Mouse (Mus musculus): ENCODE data around the gene Zfp212. TPM values are rescaled to one million over a fixed set of nuclear protein-coding genes. Genes with fewer than 3 reads are reported as not detected.

The Zfp212 gene
- polyA plus RNA-seq, 1 experiment from 2014 or later, result 14.2 TPM

DNA sequence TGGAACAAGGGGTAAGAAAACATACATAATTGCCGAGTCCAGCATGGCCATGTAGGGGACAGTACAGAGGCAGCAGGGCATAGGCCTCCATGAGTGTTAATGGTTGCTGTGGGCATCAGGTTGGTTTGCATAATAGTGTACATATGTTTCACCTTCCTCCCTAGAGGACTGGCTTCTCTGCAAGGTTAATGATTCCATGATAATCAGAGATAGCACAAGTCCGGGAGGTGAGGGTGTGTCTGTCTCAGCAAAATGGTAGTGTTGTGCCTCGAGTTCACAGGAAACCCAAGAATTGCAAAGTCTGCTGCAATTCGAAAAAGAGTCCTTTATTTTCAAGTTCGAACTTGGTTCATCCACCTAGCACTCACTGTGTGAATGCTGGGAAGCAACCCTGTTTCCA lies 3.2 kb upstream of the Zfp212 start:
- H3K27me3 ChIP-seq (ENCODE audit: control insufficient read depth, insufficient read depth, low read length), result no peaks in the 10 kb centered on the region
- no peaks in the 10 kb centered on the region for H3K36me3 ChIP-seq (ENCODE audit: control insufficient read depth, insufficient read depth, low read length)
- H3K4me1 ChIP-seq (ENCODE audit: control insufficient read depth, insufficient read depth, low read length), result peaks cover 9% of the 10 kb centered on the region
- WGBS, result 76% methylated on average over 5 of the region's 5 CpGs
- DNase-seq (ENCODE audit: low spot score) (no peak), ATAC-seq (ENCODE audit: insufficient read depth, low FRiP score, low TSS enrichment) (no peak)
- no peak overlapping the region for H3K4me3 ChIP-seq (ENCODE audit: low read depth, low read length)
- H3K9ac ChIP-seq (ENCODE audit: low read length), result no peak overlapping the region
- H3K9me3 ChIP-seq (ENCODE audit: control insufficient read depth, low read length), result no peaks in the 10 kb centered on the region
- H3K4me2 ChIP-seq (ENCODE audit: low read depth), result no peak overlapping the region
- no peak overlapping the region for H3K27ac ChIP-seq (ENCODE audit: low read depth, low read length)

DNA sequence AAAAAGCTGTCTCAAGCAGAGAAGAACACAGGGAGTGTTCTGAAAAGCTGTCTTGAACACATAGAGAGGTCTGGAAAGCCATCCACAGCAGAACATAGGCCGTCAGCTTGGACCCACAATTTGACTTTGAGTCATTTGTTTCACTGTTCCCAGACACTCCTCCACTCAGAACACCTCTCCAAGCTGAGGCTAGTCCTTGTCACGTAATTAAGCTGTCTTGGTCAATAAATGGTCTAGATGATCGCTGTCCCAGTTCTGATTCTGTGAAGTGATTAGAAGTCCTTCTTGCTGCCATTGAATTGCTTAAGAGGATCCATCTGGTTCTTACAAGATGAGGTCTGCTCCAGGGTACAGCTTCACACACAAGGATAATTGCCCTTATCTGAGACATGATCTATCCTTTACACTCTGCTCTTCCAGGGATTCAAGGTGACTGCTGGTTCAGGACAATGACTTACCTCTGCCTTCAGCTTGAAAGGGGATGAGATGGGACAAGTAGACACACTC lies 1.5 kb upstream of the Zfp212 start:
- no peak overlapping the region for H3K4me3 ChIP-seq (ENCODE audit: low read depth, low read length)
- no peak for DNase-seq (ENCODE audit: low spot score)
- WGBS, result 82% methylated on average over 3 of the region's 3 CpGs
- no peak overlapping the region for H3K9ac ChIP-seq (ENCODE audit: low read length)
- peaks cover 9% of the 10 kb centered on the region for H3K4me1 ChIP-seq (ENCODE audit: control insufficient read depth, insufficient read depth, low read length)
- no peaks in the 10 kb centered on the region for H3K36me3 ChIP-seq (ENCODE audit: control insufficient read depth, insufficient read depth, low read length)
- no peak overlapping the region for H3K4me2 ChIP-seq (ENCODE audit: low read depth)
- H3K27ac ChIP-seq (ENCODE audit: low read depth, low read length), result no peak overlapping the region
- H3K9me3 ChIP-seq (ENCODE audit: control insufficient read depth, low read length), result no peaks in the 10 kb centered on the region
- ATAC-seq (ENCODE audit: insufficient read depth, low FRiP score, low TSS enrichment), result no peak
- H3K27me3 ChIP-seq (ENCODE audit: control insufficient read depth, insufficient read depth, low read length), result no peaks in the 10 kb centered on the region

DNA sequence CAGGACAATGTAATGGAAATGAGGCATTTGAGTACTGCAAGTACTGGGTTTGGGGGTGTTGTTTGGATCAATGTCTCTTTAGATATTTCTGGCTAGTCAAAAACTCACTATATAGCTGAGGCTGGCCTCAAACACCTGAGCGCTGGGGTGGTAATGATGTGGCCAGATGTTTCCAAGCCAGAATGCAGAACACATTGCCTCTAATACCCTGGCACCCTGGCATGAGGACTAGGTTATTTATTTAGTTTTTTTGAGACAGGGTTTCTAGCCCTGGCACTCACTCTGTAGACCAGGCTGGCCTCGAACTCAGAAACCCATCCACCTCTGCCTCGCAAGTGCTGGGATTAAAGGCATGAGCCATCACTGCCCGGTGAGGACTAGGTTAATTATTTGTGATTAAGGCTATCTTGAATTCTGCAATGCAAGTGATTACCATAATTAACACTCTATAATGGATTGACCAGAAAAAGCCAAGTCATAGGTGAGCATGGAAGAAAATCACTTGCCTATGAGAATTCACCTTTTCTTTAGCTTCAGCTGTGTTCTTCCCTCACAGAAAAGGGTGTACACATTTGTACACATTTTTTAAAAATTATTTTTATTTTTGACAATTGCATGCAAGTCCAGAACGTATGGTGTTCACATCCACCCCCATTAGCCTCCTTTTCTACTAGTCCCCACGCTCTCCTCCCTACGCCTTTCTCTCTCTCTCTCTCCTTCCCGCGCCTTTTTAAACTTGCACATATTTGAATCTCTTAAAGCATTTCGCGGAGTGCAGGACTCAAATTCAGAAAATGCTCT lies 430 bp upstream of the Zfp212 start:
- Histone ChIP-seq H3K4me3 (ENCODE audit: low read depth, low read length) (peak overlapping the region; percentile 86), H3K9me3 (ENCODE audit: control insufficient read depth, low read length) (no peaks in the 10 kb centered on the region), H3K27ac (ENCODE audit: low read depth, low read length) (peak overlapping the region; percentile 90; the same call in 1 of the 2 replicates), H3K36me3 (ENCODE audit: control insufficient read depth, insufficient read depth, low read length) (no peaks in the 10 kb centered on the region), H3K9ac (ENCODE audit: low read length) (peak overlapping the region; percentile 89), H3K27me3 (ENCODE audit: control insufficient read depth, insufficient read depth, low read length) (no peaks in the 10 kb centered on the region), H3K4me1 (ENCODE audit: control insufficient read depth, insufficient read depth, low read length) (peaks cover 9% of the 10 kb centered on the region), H3K4me2 (ENCODE audit: low read depth) (peak overlapping the region; percentile 72)
- peak; percentile 70 for ATAC-seq (ENCODE audit: insufficient read depth, low FRiP score, low TSS enrichment)
- DNase-seq (ENCODE audit: low spot score), result no peak
- WGBS, result 30% methylated on average over 11 of the region's 11 CpGs

DNA sequence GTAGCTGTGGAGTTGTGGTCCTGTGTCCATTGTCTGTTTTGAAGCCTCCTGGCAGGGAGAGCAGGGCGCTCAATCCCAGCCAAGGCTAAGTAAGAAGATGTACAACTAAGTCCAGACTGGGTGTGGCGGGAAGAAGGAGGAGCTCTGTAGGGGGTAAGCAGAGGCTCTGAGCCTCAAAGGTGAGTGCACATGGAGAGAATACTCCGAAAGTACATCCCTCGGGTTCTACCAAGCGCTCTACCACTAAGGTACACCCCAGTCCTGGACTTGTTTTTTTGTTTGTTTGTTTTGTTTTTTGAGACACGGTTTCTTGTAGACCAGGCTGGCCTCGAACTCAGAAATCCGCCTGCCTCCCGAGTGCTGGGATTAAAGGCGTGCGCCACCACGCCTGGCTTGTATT lies 22.2 kb downstream of the Zfp212 start:
- DNase-seq (ENCODE audit: low spot score), result no peak
- Histone ChIP-seq H3K36me3 (ENCODE audit: control insufficient read depth, insufficient read depth, low read length) (peaks cover 2% of the 10 kb centered on the region; the same call in 1 of the 2 replicates), H3K4me3 (ENCODE audit: low read depth, low read length) (peak overlapping the region; percentile 41), H3K9me3 (ENCODE audit: control insufficient read depth, low read length) (no peaks in the 10 kb centered on the region), H3K27me3 (ENCODE audit: control insufficient read depth, insufficient read depth, low read length) (no peaks in the 10 kb centered on the region), H3K27ac (ENCODE audit: low read depth, low read length) (no peak overlapping the region), H3K4me1 (ENCODE audit: control insufficient read depth, insufficient read depth, low read length) (peaks cover 6% of the 10 kb centered on the region; the same call in 1 of the 2 replicates), H3K9ac (ENCODE audit: low read length) (peak overlapping the region; percentile 73), H3K4me2 (ENCODE audit: low read depth) (peak overlapping the region; percentile 81)
- ATAC-seq (ENCODE audit: insufficient read depth, low FRiP score, low TSS enrichment), result peak; percentile 21; the same call in 1 of the 2 replicates
- 56% methylated on average over 12 of the region's 12 CpGs for WGBS

DNA sequence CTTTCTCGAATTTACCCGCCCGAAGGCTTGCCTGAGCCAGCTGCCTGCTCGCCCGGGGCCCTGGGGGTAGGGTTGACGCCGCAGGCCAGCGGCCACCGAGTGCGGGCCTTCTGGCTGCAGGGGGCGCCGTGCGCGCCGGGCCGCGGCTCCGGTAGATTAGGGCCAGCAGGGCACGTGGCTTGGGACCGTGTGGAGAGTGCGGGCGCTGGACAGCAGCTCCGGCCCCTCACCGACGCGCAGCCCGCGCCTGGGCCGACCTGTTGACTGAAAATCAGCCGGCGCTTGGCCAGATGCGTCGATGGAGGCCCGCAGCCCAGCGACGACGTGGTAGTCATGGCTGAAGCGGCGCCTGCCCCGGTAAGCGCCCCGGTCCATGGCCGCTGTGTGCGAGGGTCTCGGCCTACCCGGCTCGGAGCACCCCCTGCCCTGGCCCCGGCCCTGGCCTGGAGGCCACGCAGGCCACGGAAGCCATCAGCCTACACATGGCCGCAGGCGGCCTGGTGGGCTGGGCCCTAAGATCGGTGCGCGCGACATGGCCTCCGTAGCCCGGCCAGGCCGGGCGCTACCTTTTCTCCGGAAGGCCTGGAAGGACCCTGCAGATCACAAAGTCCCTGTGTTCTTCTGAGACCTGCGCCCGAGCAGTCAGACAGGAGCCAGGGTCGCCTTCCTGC lies 22.9 kb downstream of the Zfp212 start:
- H3K4me2 ChIP-seq (ENCODE audit: low read depth), result peak overlapping the region; percentile 81
- peak; percentile 91 for ATAC-seq (ENCODE audit: insufficient read depth, low FRiP score, low TSS enrichment)
- H3K27ac ChIP-seq (ENCODE audit: low read depth, low read length), result 0 out of 2 replicates have a peak overlapping the region, but pooled peaks have one; percentile 4
- H3K9ac ChIP-seq (ENCODE audit: low read length), result peak overlapping the region; percentile 73
- peaks cover 2% of the 10 kb centered on the region; the same call in 1 of the 2 replicates for H3K36me3 ChIP-seq (ENCODE audit: control insufficient read depth, insufficient read depth, low read length)
- peaks cover 6% of the 10 kb centered on the region; the same call in 1 of the 2 replicates for H3K4me1 ChIP-seq (ENCODE audit: control insufficient read depth, insufficient read depth, low read length)
- H3K27me3 ChIP-seq (ENCODE audit: control insufficient read depth, insufficient read depth, low read length), result no peaks in the 10 kb centered on the region
- DNase-seq (ENCODE audit: low spot score), result peak; percentile 84
- H3K4me3 ChIP-seq (ENCODE audit: low read depth, low read length), result peak overlapping the region; percentile 41
- no peaks in the 10 kb centered on the region for H3K9me3 ChIP-seq (ENCODE audit: control insufficient read depth, low read length)
- WGBS, result 11% methylated on average over 64 of the region's 64 CpGs

DNA sequence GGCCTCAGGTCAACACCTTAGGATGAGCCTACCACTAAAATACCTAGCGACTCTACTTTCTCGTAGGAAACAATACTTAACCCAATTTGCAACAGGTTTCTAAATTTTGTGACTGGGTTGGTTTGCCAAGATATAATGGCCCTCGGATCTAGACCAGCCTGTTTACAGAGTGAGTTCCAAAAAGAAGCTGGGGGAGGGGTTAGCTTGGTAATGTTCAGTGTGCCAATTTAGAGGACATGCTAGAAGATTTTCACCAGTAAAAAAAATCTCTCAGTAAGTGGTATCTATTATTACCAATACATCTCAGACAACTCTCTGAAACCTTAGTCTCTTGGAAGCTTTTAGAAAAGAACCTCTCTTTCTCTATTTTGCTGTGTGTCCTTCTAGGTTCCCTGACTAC lies 23.4 kb downstream of the Zfp212 start:
- Histone ChIP-seq H3K9ac (ENCODE audit: low read length) (peak overlapping the region; percentile 73), H3K4me2 (ENCODE audit: low read depth) (peak overlapping the region; percentile 81), H3K4me1 (ENCODE audit: control insufficient read depth, insufficient read depth, low read length) (peaks cover 6% of the 10 kb centered on the region; the same call in 1 of the 2 replicates), H3K36me3 (ENCODE audit: control insufficient read depth, insufficient read depth, low read length) (peaks cover 2% of the 10 kb centered on the region; the same call in 1 of the 2 replicates), H3K9me3 (ENCODE audit: control insufficient read depth, low read length) (no peaks in the 10 kb centered on the region), H3K4me3 (ENCODE audit: low read depth, low read length) (peak overlapping the region; percentile 41), H3K27me3 (ENCODE audit: control insufficient read depth, insufficient read depth, low read length) (no peaks in the 10 kb centered on the region), H3K27ac (ENCODE audit: low read depth, low read length) (no peak overlapping the region)
- ATAC-seq (ENCODE audit: insufficient read depth, low FRiP score, low TSS enrichment) (no peak), DNase-seq (ENCODE audit: low spot score) (no peak)
- WGBS, result 81% methylated on average over 3 of the region's 3 CpGs

DNA sequence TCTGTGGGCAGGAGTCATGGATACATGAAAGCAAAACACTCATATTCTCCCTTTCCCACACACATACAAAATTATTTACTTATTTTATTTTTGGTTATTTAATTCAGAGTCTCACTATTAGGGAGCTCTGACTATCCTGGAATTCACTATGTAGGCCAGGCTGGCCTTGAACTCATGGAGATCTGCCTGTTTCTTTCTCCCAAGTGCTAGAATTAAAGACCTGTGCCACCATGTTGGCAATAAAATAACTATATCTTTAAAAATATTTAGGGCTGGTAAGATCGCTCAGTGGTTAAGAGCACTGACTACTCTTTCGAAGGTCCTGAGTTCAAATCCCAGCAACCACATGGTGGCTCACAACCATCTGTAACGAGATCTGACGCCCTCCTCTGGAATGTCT lies 27.1 kb downstream of the Zfp212 start:
- Histone ChIP-seq H3K4me2 (ENCODE audit: low read depth) (no peak overlapping the region), H3K4me1 (ENCODE audit: control insufficient read depth, insufficient read depth, low read length) (peaks cover 6% of the 10 kb centered on the region; the same call in 1 of the 2 replicates), H3K36me3 (ENCODE audit: control insufficient read depth, insufficient read depth, low read length) (peaks cover 2% of the 10 kb centered on the region; the same call in 1 of the 2 replicates), H3K9me3 (ENCODE audit: control insufficient read depth, low read length) (no peaks in the 10 kb centered on the region), H3K27me3 (ENCODE audit: control insufficient read depth, insufficient read depth, low read length) (no peaks in the 10 kb centered on the region), H3K27ac (ENCODE audit: low read depth, low read length) (no peak overlapping the region), H3K9ac (ENCODE audit: low read length) (no peak overlapping the region), H3K4me3 (ENCODE audit: low read depth, low read length) (no peak overlapping the region)
- ATAC-seq (ENCODE audit: insufficient read depth, low FRiP score, low TSS enrichment) (no peak), DNase-seq (ENCODE audit: low spot score) (no peak)
- WGBS, result 93% methylated on average over 4 of the region's 4 CpGs

DNA sequence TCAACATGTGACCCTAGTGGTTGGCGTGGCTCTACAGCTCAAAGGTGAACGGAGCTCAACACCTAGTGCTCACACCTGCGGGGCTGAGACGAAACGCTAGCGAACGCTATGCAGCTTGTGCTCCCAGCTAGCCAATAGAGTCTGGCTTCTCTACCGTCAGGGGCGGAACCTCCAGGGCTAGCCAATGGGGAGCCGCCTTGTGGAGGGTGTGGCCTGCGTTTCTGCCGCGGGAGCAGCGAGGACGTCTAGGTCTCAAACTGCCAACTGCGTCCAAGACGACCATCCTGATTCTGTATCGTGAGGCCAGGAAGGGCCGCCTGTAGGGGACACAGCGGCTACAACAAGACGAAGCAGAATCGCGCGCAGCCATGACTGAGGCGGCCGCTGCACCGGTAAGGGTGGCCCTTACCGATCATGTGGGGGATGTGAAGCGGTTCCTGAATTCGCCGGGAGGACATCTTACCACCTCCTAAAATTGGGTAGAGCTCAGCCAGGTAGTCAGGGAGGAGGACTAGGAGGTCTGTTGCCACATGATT lies 33.0 kb downstream of the Zfp212 start, which contains the start of gene Zfp956:
Gene Zfp956, plus strand, starts transcription at position 200 of the 536 bp plus-strand sequence.
- H3K27me3 ChIP-seq (ENCODE audit: control insufficient read depth, insufficient read depth, low read length), result no peaks in the 10 kb centered on the region
- no peaks in the 10 kb centered on the region for H3K9me3 ChIP-seq (ENCODE audit: control insufficient read depth, low read length)
- peak within 1 kb of the TSS; percentile 21; the same call in 1 of the 2 replicates for H3K27ac ChIP-seq (ENCODE audit: low read depth, low read length)
- peak within 1 kb of the TSS; percentile 56 for H3K4me3 ChIP-seq (ENCODE audit: low read depth, low read length)
- DNase-seq (ENCODE audit: low spot score) (peak; percentile 93), ATAC-seq (ENCODE audit: insufficient read depth, low FRiP score, low TSS enrichment) (peak; percentile 100)
- under 1% methylated on average over 31 of the region's 31 CpGs for WGBS
- peak within 1 kb of the TSS; percentile 81 for H3K4me2 ChIP-seq (ENCODE audit: low read depth)
- no peaks in the 10 kb centered on the region for H3K4me1 ChIP-seq (ENCODE audit: control insufficient read depth, insufficient read depth, low read length)
- H3K9ac ChIP-seq (ENCODE audit: low read length), result peak within 1 kb of the TSS; percentile 60
- no peaks in the 10 kb centered on the region for H3K36me3 ChIP-seq (ENCODE audit: control insufficient read depth, insufficient read depth, low read length)

Measured in neural tube, embryonic 11.5 days (tissue).